Mouse (Mus musculus) limb, embryonic 12.5 days (tissue): ENCODE measurements around the gene Gm13283. TPM values are rescaled to one million over a fixed set of nuclear protein-coding genes. Genes with fewer than 3 reads are reported as not detected.
"Not testable (repeated sequence)": the region's sequence is repeated elsewhere in the genome, so short reads cannot be mapped to it uniquely, and the experiment has no call there.

Experiments used
- ATAC-seq: fragments of 200-750 bp; cut with Nextera tagmentation; 2 replicates; pipeline ENCODE4 v1.8.0; 2017; ENCODE audit warnings: low read depth, moderate TSS enrichment; ENCODE audit not compliant: insufficient number of reproducible peaks, insufficient read depth, low FRiP score, low TSS enrichment
- H3K27ac ChIP-seq: fragments of 300-500 bp; sonication (generic); 2 replicates; pipeline ENCODE4 v1.5.1; 2016; ENCODE audit warnings: mild to moderate bottlenecking, moderate library complexity
- H3K27me3 ChIP-seq: fragments of 300-500 bp; sonication (generic); 2 replicates; pipeline ENCODE4 v1.6.1; 2016; ENCODE audit warnings: mild to moderate bottlenecking, moderate library complexity
- H3K36me3 ChIP-seq: fragments of 300-500 bp; sonication (generic); 2 replicates; pipeline ENCODE4 v1.6.1; 2016; ENCODE audit warnings: mild to moderate bottlenecking, moderate library complexity
- H3K4me1 ChIP-seq: fragments of 300-500 bp; sonication (generic); replicated peaks from 2 replicates; pipeline ENCODE4 v1.6.1; 2016
- H3K4me2 ChIP-seq: fragments of 300-500 bp; sonication (generic); 2 replicates; pipeline ENCODE4 v1.6.1; 2016; ENCODE audit warnings: mild to moderate bottlenecking, moderate library complexity
- H3K4me3 ChIP-seq: fragments of 300-500 bp; sonication (generic); replicated peaks from 2 replicates; pipeline ENCODE4 v1.5.1; 2016; ENCODE audit warnings: mild to moderate bottlenecking
- H3K9ac ChIP-seq: fragments of 300-500 bp; sonication (generic); replicated peaks from 2 replicates; pipeline ENCODE4 v1.6.1; 2016; ENCODE audit warnings: mild to moderate bottlenecking, moderate library complexity
- H3K9me3 ChIP-seq: fragments of 300-500 bp; sonication (generic); 2 replicates; pipeline ENCODE4 v1.6.1; 2016; ENCODE audit warnings: mild to moderate bottlenecking, moderate library complexity
- WGBS: fragments of 180-500 bp; shearing (Covaris S2); methylation state at CpG from one replicate; pipeline ENCODE4 v1.1.7; 2016; 5-methylcytosine and 5-hydroxymethylcytosine counted together
- polyA plus RNA-seq: library from polyadenylated mRNA; unstranded; fragments of >200 nt; fragmentation: Nextera tagmentation; extraction: Ambion mirVana; gene quantifications from 2 replicates; pipeline ENCODE4 v1.2.1, GENCODE M21; 2016

The Gm13283 gene
- polyA plus RNA-seq, result 0.41 and 0.81 TPM in 2 replicates

GRCm38 (mm10) chr4:88759610-88760268, at the start of gene Gm13283:
TSS of gene Gm13283 (plus strand) at chr4:88760119.
- not testable (repeated sequence) for ATAC-seq, H3K4me1 ChIP-seq, H3K9me3 ChIP-seq, H3K36me3 ChIP-seq, H3K27me3 ChIP-seq
- H3K27ac ChIP-seq, result peak within 1 kb of the TSS; percentile 72; the same call in 1 of the 2 replicates
- H3K4me3 ChIP-seq, result peak within 1 kb of the TSS; percentile 34
- peak within 1 kb of the TSS; percentile 50 for H3K4me2 ChIP-seq
- 29% methylated on average over 7 of the region's 14 CpGs for WGBS
- H3K9ac ChIP-seq, result 0 out of 2 replicates have a peak within 1 kb of the TSS, but pooled peaks have one; percentile 34

GRCm38 (mm10) chr4:88714281-88714680, 45.6 kb upstream of the Gm13283 start:
- ATAC-seq, result no peak
- 95% methylated on average over 1 of the region's 1 CpGs for WGBS
- Histone ChIP-seq H3K27ac (no peak overlapping the region), H3K4me3 (no peak overlapping the region), H3K27me3 (no peaks in the 10 kb centered on the region), H3K36me3 (peaks cover 42% of the 10 kb centered on the region), H3K9ac (no peak overlapping the region), H3K4me2 (no peak overlapping the region), H3K4me1 (peaks cover 10% of the 10 kb centered on the region), H3K9me3 (no peaks in the 10 kb centered on the region)

- ATAC-seq, result no peak
- H3K4me3 ChIP-seq, result no peak overlapping the region
- H3K36me3 ChIP-seq, result peaks cover 44% of the 10 kb centered on the region
- no peaks in the 10 kb centered on the region for H3K27me3 ChIP-seq
- H3K9ac ChIP-seq, result no peak overlapping the region
- no peaks in the 10 kb centered on the region for H3K9me3 ChIP-seq
- H3K4me2 ChIP-seq, result no peak overlapping the region
- H3K27ac ChIP-seq, result no peak overlapping the region
- peaks cover 12% of the 10 kb centered on the region for H3K4me1 ChIP-seq
Measured at GRCm38 (mm10) chr4:88715059-88715458, 44.9 kb upstream of the Gm13283 start.

GRCm38 (mm10) chr4:88718715-88719114, 41.2 kb upstream of the Gm13283 start:
- Histone ChIP-seq H3K27me3 (no peaks in the 10 kb centered on the region), H3K9ac (no peak overlapping the region), H3K4me3 (peak overlapping the region; percentile 25), H3K9me3 (no peaks in the 10 kb centered on the region), H3K4me1 (peaks cover 24% of the 10 kb centered on the region), H3K36me3 (peaks cover 52% of the 10 kb centered on the region), H3K27ac (no peak overlapping the region), H3K4me2 (peak overlapping the region; percentile 76)
- 65% methylated on average over 1 of the region's 1 CpGs for WGBS
- no peak for ATAC-seq

GRCm38 (mm10) chr4:88721791-88722721, 37.9 kb upstream of the Gm13283 start, which contains the start of the genes Gm26566 and Klhl9:
TSS of gene Gm26566 (plus strand) at chr4:88721805.
TSS of gene Klhl9 (minus strand) at chr4:88722465.
- Histone ChIP-seq H3K36me3 (peaks cover 23% of the 10 kb centered on the region), H3K4me3 (peak within 1 kb of the TSS; percentile 87), H3K9me3 (no peaks in the 10 kb centered on the region), H3K27me3 (no peaks in the 10 kb centered on the region), H3K4me1 (peaks cover 24% of the 10 kb centered on the region), H3K9ac (peak within 1 kb of the TSS; percentile 95), H3K4me2 (peak within 1 kb of the TSS; percentile 76), H3K27ac (peak within 1 kb of the TSS; percentile 97)
- peak; percentile 93 for ATAC-seq
- under 1% methylated on average over 82 of the region's 82 CpGs for WGBS

- Histone ChIP-seq H3K9me3 (no peaks in the 10 kb centered on the region), H3K4me2 (no peak overlapping the region), H3K27ac (no peak overlapping the region), H3K4me1 (peaks cover 19% of the 10 kb centered on the region), H3K9ac (no peak overlapping the region), H3K4me3 (no peak overlapping the region), H3K27me3 (0 out of 2 replicates have a peak, but pooled peaks cover 3% of the 10 kb centered on the region), H3K36me3 (peaks cover 14% of the 10 kb centered on the region)
- ATAC-seq, result no peak
- 59% methylated on average over 8 of the region's 8 CpGs for WGBS
Measured at GRCm38 (mm10) chr4:88723497-88724090, 36.3 kb upstream of the Gm13283 start.

GRCm38 (mm10) chr4:88726727-88727126, 33.2 kb upstream of the Gm13283 start:
- no peaks in the 10 kb centered on the region for H3K36me3 ChIP-seq
- 87% methylated on average over 6 of the region's 6 CpGs for WGBS
- H3K4me2 ChIP-seq, result no peak overlapping the region
- H3K9me3 ChIP-seq, result no peaks in the 10 kb centered on the region
- 0 out of 2 replicates have a peak, but pooled peaks cover 3% of the 10 kb centered on the region for H3K27me3 ChIP-seq
- no peak overlapping the region for H3K4me3 ChIP-seq
- H3K9ac ChIP-seq, result no peak overlapping the region
- no peaks in the 10 kb centered on the region for H3K4me1 ChIP-seq
- ATAC-seq, result no peak
- H3K27ac ChIP-seq, result no peak overlapping the region

- WGBS, result 6% methylated on average over 1 of the region's 1 CpGs
- ATAC-seq, result no peak
- Histone ChIP-seq H3K4me2 (no peak overlapping the region), H3K36me3 (no peaks in the 10 kb centered on the region), H3K9ac (no peak overlapping the region), H3K9me3 (no peaks in the 10 kb centered on the region), H3K4me3 (no peak overlapping the region), H3K27ac (no peak overlapping the region), H3K27me3 (0 out of 2 replicates have a peak, but pooled peaks cover 3% of the 10 kb centered on the region), H3K4me1 (no peaks in the 10 kb centered on the region)
Measured at GRCm38 (mm10) chr4:88727324-88727723, 32.6 kb upstream of the Gm13283 start.

GRCm38 (mm10) chr4:88738480-88738879, 21.4 kb upstream of the Gm13283 start:
- Histone ChIP-seq H3K4me2 (no peak overlapping the region), H3K9ac (no peak overlapping the region), H3K9me3 (no peaks in the 10 kb centered on the region), H3K27me3 (peaks cover 12% of the 10 kb centered on the region), H3K27ac (no peak overlapping the region), H3K36me3 (no peaks in the 10 kb centered on the region), H3K4me3 (no peak overlapping the region), H3K4me1 (no peaks in the 10 kb centered on the region)
- ATAC-seq, result no peak
- 0% methylated on average over 2 of the region's 2 CpGs for WGBS

- no peak for ATAC-seq
- no peak overlapping the region for H3K4me2 ChIP-seq
- no peaks in the 10 kb centered on the region for H3K36me3 ChIP-seq
- no peaks in the 10 kb centered on the region for H3K9me3 ChIP-seq
- no peak overlapping the region for H3K9ac ChIP-seq
- H3K4me3 ChIP-seq, result no peak overlapping the region
- no peak overlapping the region for H3K27ac ChIP-seq
- no peaks in the 10 kb centered on the region for H3K4me1 ChIP-seq
- H3K27me3 ChIP-seq, result peaks cover 12% of the 10 kb centered on the region
- WGBS, result 90% methylated on average over 6 of the region's 6 CpGs
Measured at GRCm38 (mm10) chr4:88739036-88739435, 20.9 kb upstream of the Gm13283 start.

- H3K4me2 ChIP-seq, result no peak overlapping the region
- peaks cover 12% of the 10 kb centered on the region for H3K4me1 ChIP-seq
- 0 out of 2 replicates have a peak, but pooled peaks cover 6% of the 10 kb centered on the region for H3K27me3 ChIP-seq
- no peak overlapping the region for H3K9ac ChIP-seq
- no peak overlapping the region for H3K4me3 ChIP-seq
- no peaks in the 10 kb centered on the region for H3K36me3 ChIP-seq
- 87% methylated on average over 4 of the region's 4 CpGs for WGBS
- ATAC-seq, result no peak
- H3K27ac ChIP-seq, result no peak overlapping the region
- H3K9me3 ChIP-seq, result no peaks in the 10 kb centered on the region
Measured at GRCm38 (mm10) chr4:88741426-88741825, 18.5 kb upstream of the Gm13283 start.
